In the genomic region with DNA sequence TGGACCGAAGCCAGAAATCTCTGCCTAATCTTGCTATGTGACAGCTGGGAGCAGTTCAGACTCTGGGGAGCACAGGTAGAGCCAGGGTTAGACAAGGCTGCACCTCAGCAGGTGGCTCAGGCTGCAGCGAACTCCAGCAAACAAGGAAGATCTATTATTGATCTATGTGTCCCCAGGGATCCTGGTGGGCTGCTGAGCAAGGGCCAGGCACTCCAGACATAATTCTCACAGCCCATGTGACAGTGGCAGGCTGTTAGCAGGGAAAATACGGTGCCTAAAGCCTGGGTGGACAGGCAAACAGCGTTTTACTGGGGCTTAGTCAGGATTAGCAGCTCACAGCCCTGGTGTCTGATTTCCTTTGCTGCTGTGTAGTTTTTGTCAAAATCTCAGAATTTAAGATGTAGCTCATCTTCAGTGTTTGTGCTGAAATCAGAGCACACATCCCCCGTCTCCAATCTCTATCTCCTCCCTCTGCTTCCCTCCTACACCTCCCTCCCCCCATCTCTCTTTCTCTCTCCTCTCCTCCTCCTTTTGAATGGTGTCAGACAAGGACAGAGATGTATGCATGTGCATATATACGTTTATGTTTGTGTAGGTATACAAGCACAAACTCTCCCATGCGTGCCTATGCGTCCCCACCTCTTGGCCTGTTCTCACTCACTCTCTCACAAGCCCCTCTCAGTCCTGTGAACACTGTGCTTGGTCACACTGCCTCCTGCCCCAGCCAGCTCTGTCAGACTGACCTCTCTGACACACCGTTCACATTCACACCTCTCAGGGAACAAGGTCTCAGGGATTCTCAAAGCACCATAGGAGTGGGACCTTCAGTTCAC, we compare ENCODE assay signal across 10 mouse cellular contexts. TPM values are rescaled to one million over a fixed set of nuclear protein-coding genes. Genes with fewer than 3 reads are reported as not detected.
DNase-seq lines count a peak whose midpoint lies in the region; ATAC-seq and TF ChIP-seq lines count a peak whose summit lies in the region.
"Had no signal": no experiment of that assay in that cellular context is flagged by ENCODE, and none has a peak within 500 bp of the region (broad histone marks: within the 10 kb centered on the region; RNA-seq: fewer than 3 reads in every experiment).

No protein-coding gene starts in this region.

- TF ChIP-seq EP300 in stomach, postnatal 0 days (optimal IDR thresholded peaks at IDR 0.05), result no peak

- ATAC-seq in hindbrain, embryonic 11.5 days (ENCODE audit: low FRiP score), result peak; percentile 58
- 0 out of 2 replicates have a peak, but pooled peaks have one; percentile 16 for ATAC-seq in stomach, embryonic 14.5 days (ENCODE audit: insufficient number of reproducible peaks, insufficient read depth, low FRiP score, low read depth)
- no peak for ATAC-seq in stomach, postnatal 0 days (ENCODE audit: low FRiP score, low TSS enrichment)

- H3K4me2 ChIP-seq in hindbrain, embryonic 11.5 days (replicated peaks; ENCODE audit: low read depth, low read length), result no peak overlapping the region
- H3K4me2 ChIP-seq in stomach, embryonic 14.5 days (replicated peaks; ENCODE audit: low read depth, low read length), result no peak overlapping the region
- H3K4me2 ChIP-seq in stomach, postnatal 0 days (replicated peaks; ENCODE audit: low read depth), result no peak overlapping the region

- no peaks in the 10 kb centered on the region for H3K36me3 ChIP-seq in hindbrain, embryonic 11.5 days (ENCODE audit: control insufficient read depth, insufficient read depth, low read length)
- H3K36me3 ChIP-seq in hindbrain, embryonic 10.5 days, result no peaks in the 10 kb centered on the region
- no peaks in the 10 kb centered on the region for H3K36me3 ChIP-seq in stomach, embryonic 14.5 days (ENCODE audit: control insufficient read depth, insufficient read depth, low read length)
- H3K36me3 ChIP-seq in stomach, postnatal 0 days (ENCODE audit: control insufficient read depth, insufficient read depth, low read length), result no peaks in the 10 kb centered on the region
- H3K36me3 ChIP-seq: limb, embryonic 10.5 days had no signal

- H3K4me1 ChIP-seq in hindbrain, embryonic 11.5 days (replicated peaks; ENCODE audit: control insufficient read depth, insufficient read depth, low read length), result no peaks in the 10 kb centered on the region
- H3K4me1 ChIP-seq in hindbrain, embryonic 10.5 days (replicated peaks), result peaks cover 8% of the 10 kb centered on the region; the same call in 1 of the 2 replicates
- peaks cover 10% of the 10 kb centered on the region for H3K4me1 ChIP-seq in stomach, embryonic 14.5 days (ENCODE audit: control insufficient read depth, insufficient read depth, low read length)
- H3K4me1 ChIP-seq in stomach, postnatal 0 days (replicated peaks; ENCODE audit: control insufficient read depth, insufficient read depth), result no peaks in the 10 kb centered on the region

- peak; percentile 33 to 42 for DNase-seq in cerebellum, postnatal 10 days
- no peak for DNase-seq in cerebellum, adult 8-10 months
- DNase-seq in hindbrain, embryonic 11.5 days (ENCODE audit: low spot score), result no peak
- no peak for DNase-seq in hindbrain, embryonic 10.5 days (ENCODE audit: low spot score)
- no peak for DNase-seq in stomach, postnatal 0 days (ENCODE audit: low spot score)
- DNase-seq in T-cell, adult 2 months (ENCODE audit: low spot score), result no peak
- DNase-seq in gastrocnemius, adult 18-20 months (ENCODE audit: low spot score), result no peak

- H3K27me3 ChIP-seq in hindbrain, embryonic 11.5 days (ENCODE audit: control insufficient read depth, insufficient read depth, low read length), result no peaks in the 10 kb centered on the region
- no peaks in the 10 kb centered on the region for H3K27me3 ChIP-seq in hindbrain, embryonic 10.5 days (ENCODE audit: insufficient read depth, poor library complexity, severe bottlenecking)
- no peaks in the 10 kb centered on the region for H3K27me3 ChIP-seq in stomach, embryonic 14.5 days (ENCODE audit: control insufficient read depth, insufficient read depth, low read length)
- no peaks in the 10 kb centered on the region for H3K27me3 ChIP-seq in stomach, postnatal 0 days (ENCODE audit: control insufficient read depth, insufficient read depth, low read length)

- H3K9me3 ChIP-seq in hindbrain, embryonic 11.5 days (ENCODE audit: control insufficient read depth, low read length), result no peaks in the 10 kb centered on the region
- H3K9me3 ChIP-seq in hindbrain, embryonic 10.5 days, result no peaks in the 10 kb centered on the region
- H3K9me3 ChIP-seq in stomach, embryonic 14.5 days (ENCODE audit: control insufficient read depth, low read depth, low read length), result no peaks in the 10 kb centered on the region
- no peaks in the 10 kb centered on the region for H3K9me3 ChIP-seq in stomach, postnatal 0 days (ENCODE audit: control insufficient read depth, low read length)
- H3K9me3 ChIP-seq: limb, embryonic 10.5 days had no signal

- no peak overlapping the region for H3K27ac ChIP-seq in hindbrain, embryonic 11.5 days (ENCODE audit: low read depth, low read length)
- H3K27ac ChIP-seq in hindbrain, embryonic 10.5 days, result no peak overlapping the region
- no peak overlapping the region for H3K27ac ChIP-seq in stomach, embryonic 14.5 days (ENCODE audit: low read length)
- no peak overlapping the region for H3K27ac ChIP-seq in stomach, postnatal 0 days (replicated peaks)
- H3K27ac ChIP-seq: limb, embryonic 10.5 days; macrophage had no signal

- H3K4me3 ChIP-seq in hindbrain, embryonic 11.5 days (ENCODE audit: low read depth, low read length), result no peak overlapping the region
- no peak overlapping the region for H3K4me3 ChIP-seq in hindbrain, embryonic 10.5 days
- H3K4me3 ChIP-seq in stomach, embryonic 14.5 days (ENCODE audit: low read depth, low read length), result no peak overlapping the region
- no peak overlapping the region for H3K4me3 ChIP-seq in stomach, postnatal 0 days (ENCODE audit: low read depth, low read length)
- H3K4me3 ChIP-seq: limb, embryonic 10.5 days had no signal

- TF ChIP-seq CTCF in stomach, postnatal 0 days (IDR thresholded peaks at IDR 0.05; ENCODE audit: low read depth), result no peak

- no peak overlapping the region for H3K9ac ChIP-seq in hindbrain, embryonic 11.5 days (ENCODE audit: low read depth, low read length)
- no peak overlapping the region for H3K9ac ChIP-seq in stomach, embryonic 14.5 days (replicated peaks; ENCODE audit: low read depth, low read length)
- H3K9ac ChIP-seq in stomach, postnatal 0 days (ENCODE audit: low read length), result no peak overlapping the region

- 52% methylated on average over 9 of the region's 9 CpGs for WGBS in hindbrain, embryonic 11.5 days
- 60% methylated on average over 9 of the region's 9 CpGs for WGBS in hindbrain, embryonic 10.5 days
- 33% methylated on average over 9 of the region's 9 CpGs for WGBS in stomach, embryonic 14.5 days
- WGBS in stomach, postnatal 0 days, result 32% methylated on average over 9 of the region's 9 CpGs

RNA-seq across cellular contexts. Expression of a gene that starts 52.8 kb away (rescaled TPM):
- polyA plus RNA-seq in hindbrain, embryonic 11.5 days (2014; fragmentation: Nextera tagmentation; extraction: Ambion mirVana), result 0.39 and 1.5 TPM in 2 replicates
- polyA plus RNA-seq in hindbrain, embryonic 10.5 days (2016; fragmentation: Nextera tagmentation; extraction: Ambion mirVana), result 0.43 and 0.50 TPM in 2 replicates
- 2.2 and 2.6 TPM in 2 replicates for polyA plus RNA-seq in stomach, embryonic 14.5 days (2014; fragmentation: Nextera tagmentation; extraction: Ambion mirVana)
- 0.61 and 0.62 TPM in 2 replicates for polyA plus RNA-seq in stomach, postnatal 0 days (2015; fragmentation: Nextera tagmentation; extraction: Ambion mirVana)
- under 1 TPM; 0.16 to 0.45 TPM for total RNA-seq in gastrocnemius, adult 18-20 months (2021)
- polyA plus RNA-seq: macrophage had no signal

Comparison
In these comparisons a context has a peak if more than half of its experiments do, and no peak if none do; other contexts are left out.
1. DNase-seq: peak in cerebellum, postnatal 10 days (2 of 2); none in cerebellum, adult 8-10 months (single experiment), hindbrain, embryonic 11.5 days (single experiment), hindbrain, embryonic 10.5 days (single experiment), stomach, postnatal 0 days (single experiment), T-cell, adult 2 months (single experiment) and gastrocnemius, adult 18-20 months (single experiment).